Mouse (Mus musculus) testis, adult 2 months (tissue): Measurements from ENCODE around the gene Prnd.

Experiments used
- CTCF ChIP-seq: fragments of 200-500 bp; IDR thresholded peaks from 2 replicates; pipeline ENCODE4 v1.5.1; 2012; ENCODE audit warnings: low read depth, mild to moderate bottlenecking, inconsistent platforms, low read length, moderate library complexity; ENCODE audit not compliant: control insufficient read depth, insufficient read depth, insufficient replicate concordance
- POLR2A ChIP-seq: fragments of 200-500 bp; IDR thresholded peaks from 2 replicates; pipeline ENCODE4 v1.6.1; 2012; ENCODE audit warnings: low read depth, mild to moderate bottlenecking, inconsistent platforms, low read length, moderate library complexity; ENCODE audit not compliant: control insufficient read depth

GRCm38 (mm10) chr2:131941501-131941900 is 9.2 kb upstream of the Prnd start:
- TF ChIP-seq POLR2A (no peak), CTCF (no peak)
